Mouse (Mus musculus): ENCODE data around the gene Aifm2. TPM values are rescaled to one million over a fixed set of nuclear protein-coding genes. Genes with fewer than 3 reads are reported as not detected.

Gene Aifm2
- polyA plus RNA-seq, 1 experiment, result 20.2 TPM

DNA sequence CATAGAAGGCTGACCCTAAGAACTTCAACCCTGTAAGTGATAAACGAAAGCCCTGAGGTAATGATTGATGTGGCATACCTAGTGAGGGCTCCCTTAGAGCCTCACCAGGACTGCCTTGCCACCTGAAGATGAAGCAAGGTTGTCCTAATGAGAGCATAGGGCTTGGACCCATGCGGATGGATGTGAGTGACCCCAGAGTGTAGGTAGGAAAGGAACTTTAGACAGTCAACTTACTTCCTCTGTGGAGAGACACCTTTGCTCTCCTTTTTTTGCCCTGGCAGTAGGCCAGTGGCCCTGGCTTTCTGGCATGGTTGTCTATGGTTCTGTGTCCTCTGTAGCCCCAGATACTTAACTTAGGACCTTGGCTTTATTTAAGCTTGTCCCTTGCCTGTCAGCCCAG lies 18.0 kb upstream of the Aifm2 start:
- no peak for TF ChIP-seq TCF12 (IDR thresholded peaks at IDR 0.05; ENCODE audit: insufficient read depth, poor library complexity, severe bottlenecking)
- no peak for TF ChIP-seq SRF (IDR thresholded peaks at IDR 0.05; ENCODE audit: control insufficient read depth, insufficient read length, low read depth)
- TF ChIP-seq POLR2AphosphoS2 (IDR thresholded peaks at IDR 0.05; ENCODE audit: insufficient read length, low read depth), result no peak
- H3K4me2 ChIP-seq (ENCODE audit: low read depth), result peak overlapping the region; percentile 61
- peaks cover 4% of the 10 kb centered on the region for H3K36me3 ChIP-seq (ENCODE audit: control insufficient read depth, insufficient read depth)
- H3K27me3 ChIP-seq (ENCODE audit: control insufficient read depth, insufficient read depth, insufficient read length), result peaks cover 4% of the 10 kb centered on the region
- no peaks in the 10 kb centered on the region for H3K79me2 ChIP-seq (ENCODE audit: control insufficient read depth, insufficient read depth)
- H3K4me3 ChIP-seq, result peak overlapping the region; percentile 33
- H3ac ChIP-seq (ENCODE audit: control insufficient read depth, insufficient read length), result no peak overlapping the region

DNA sequence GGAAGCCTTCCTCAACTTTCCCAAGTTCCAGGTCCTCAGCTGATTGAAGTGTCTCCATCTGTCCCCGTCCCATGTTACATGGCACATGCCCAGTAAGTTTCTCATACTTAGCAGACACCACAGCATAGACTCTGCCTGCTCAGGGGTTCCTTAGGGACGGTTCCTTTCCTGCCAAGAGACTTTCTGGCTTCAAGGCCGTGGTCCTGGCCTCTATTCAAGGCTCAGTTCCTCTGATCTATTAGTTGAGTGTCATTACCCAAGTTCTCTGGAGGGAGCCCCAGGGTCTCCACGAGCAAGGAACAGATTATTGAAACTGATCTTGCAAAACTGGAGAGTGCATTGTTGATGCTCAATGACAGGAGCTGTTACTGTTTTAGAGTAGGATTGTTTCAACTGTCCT lies 10.4 kb upstream of the Aifm2 start:
- H3K79me2 ChIP-seq (ENCODE audit: control insufficient read depth, insufficient read depth), result no peaks in the 10 kb centered on the region
- no peak for TF ChIP-seq MYOG (IDR thresholded peaks at IDR 0.05; ENCODE audit: control insufficient read depth in 1 of 3, insufficient read depth in 1 of 3, insufficient read length in 2 of 3, low read depth in 2 of 3)
- TF ChIP-seq SRF (IDR thresholded peaks at IDR 0.05; ENCODE audit: control insufficient read depth, insufficient read length, low read depth), result no peak
- TF ChIP-seq TCF3 (IDR thresholded peaks at IDR 0.05; ENCODE audit: insufficient read length, low read depth), result no peak

DNA sequence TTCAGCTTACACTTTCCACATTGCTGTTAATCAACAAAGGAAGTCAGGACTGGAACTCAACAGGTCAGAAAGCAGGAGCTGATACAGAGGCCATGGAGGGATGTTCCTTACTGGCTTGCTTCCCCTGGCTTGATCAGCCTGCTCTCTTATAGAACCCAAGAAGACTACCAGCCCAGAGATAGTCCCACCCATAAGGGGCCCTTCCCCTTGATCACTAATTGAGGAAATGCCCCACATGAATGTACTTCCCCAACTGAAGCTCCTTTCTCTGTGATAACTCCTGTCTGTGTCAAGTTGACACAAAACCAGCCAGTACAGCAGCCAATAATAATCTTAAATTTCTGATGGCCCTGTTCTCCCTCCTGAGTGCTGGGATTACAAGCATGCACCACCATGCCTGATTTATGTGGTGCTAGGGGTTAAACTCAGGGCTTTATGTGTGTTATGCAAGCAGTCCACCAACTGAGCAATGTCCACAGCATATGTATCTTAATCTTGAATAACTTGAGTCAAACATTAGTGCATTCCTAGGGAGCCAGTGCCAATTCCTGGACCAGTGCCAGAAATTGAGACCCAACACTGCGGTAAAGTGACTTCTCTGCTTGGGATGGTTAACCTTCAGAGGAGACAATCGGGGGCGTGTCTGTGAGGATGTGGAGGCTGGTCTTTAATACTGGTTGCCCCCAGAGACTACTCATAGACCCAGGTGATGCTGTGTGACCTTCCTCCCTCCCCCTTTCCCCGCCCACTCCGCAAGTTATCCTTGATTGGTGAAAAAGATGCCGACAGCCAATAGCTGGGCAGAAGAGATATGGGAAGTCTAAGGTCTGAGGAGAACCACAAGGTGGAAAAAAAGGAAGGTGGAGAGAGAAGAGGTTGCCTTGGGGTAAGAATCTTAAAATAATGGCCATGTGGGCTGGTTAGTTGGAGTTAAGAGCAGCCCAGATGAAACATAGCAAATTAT lies 8.4 kb upstream of the Aifm2 start:
- no peak overlapping the region for H3K4me2 ChIP-seq (ENCODE audit: low read depth)
- TF ChIP-seq MAX (IDR thresholded peaks at IDR 0.05; ENCODE audit: low read depth), result no peak
- TF ChIP-seq TCF3 (IDR thresholded peaks at IDR 0.05; ENCODE audit: insufficient read length, low read depth), result no peak
- TF ChIP-seq E2F4 (IDR thresholded peaks at IDR 0.05; ENCODE audit: insufficient read depth), result no peak
- TF ChIP-seq CEBPB (IDR thresholded peaks at IDR 0.05; ENCODE audit: insufficient read depth, poor library complexity, severe bottlenecking), result no peak
- no peak for TF ChIP-seq POLR2AphosphoS2 (IDR thresholded peaks at IDR 0.05; ENCODE audit: insufficient read length, low read depth)
- no peak for TF ChIP-seq USF1 (IDR thresholded peaks at IDR 0.05; ENCODE audit: low read depth)
- no peak for TF ChIP-seq SRF (IDR thresholded peaks at IDR 0.05; ENCODE audit: control insufficient read depth, insufficient read length, low read depth)
- TF ChIP-seq POLR2A (IDR thresholded peaks at IDR 0.05; ENCODE audit: insufficient read length, low read depth), result no peak
- no peak for TF ChIP-seq MYOG (IDR thresholded peaks at IDR 0.05; ENCODE audit: control insufficient read depth in 1 of 3, insufficient read depth in 1 of 3, insufficient read length in 2 of 3, low read depth in 2 of 3)
- TF ChIP-seq TCF12 (IDR thresholded peaks at IDR 0.05; ENCODE audit: insufficient read depth, poor library complexity, severe bottlenecking), result no peak
- TF ChIP-seq REST (IDR thresholded peaks at IDR 0.05; ENCODE audit: insufficient read depth, insufficient read length), result no peak
- no peak for TF ChIP-seq MYOD1 (IDR thresholded peaks at IDR 0.05; ENCODE audit: control insufficient read depth in 1 of 3, insufficient read length in 2 of 3, low read depth in 2 of 3)
- no peak overlapping the region for H3K4me3 ChIP-seq
- no peaks in the 10 kb centered on the region for H3K36me3 ChIP-seq (ENCODE audit: control insufficient read depth, insufficient read depth)
- no peaks in the 10 kb centered on the region for H3K79me2 ChIP-seq (ENCODE audit: control insufficient read depth, insufficient read depth)
- H3ac ChIP-seq (ENCODE audit: control insufficient read depth, insufficient read length), result no peak overlapping the region
- H3K27me3 ChIP-seq (ENCODE audit: control insufficient read depth, insufficient read depth, insufficient read length), result no peaks in the 10 kb centered on the region

More for the DNA sequence above, 10.4 kb upstream of the Aifm2 start:
- Histone ChIP-seq H3K27me3 (ENCODE audit: control insufficient read depth, insufficient read depth, insufficient read length) (no peaks in the 10 kb centered on the region), H3K36me3 (ENCODE audit: control insufficient read depth, insufficient read depth) (no peaks in the 10 kb centered on the region), H3K4me2 (ENCODE audit: low read depth) (no peak overlapping the region), H3K4me3 (no peak overlapping the region), H3ac (ENCODE audit: control insufficient read depth, insufficient read length) (no peak overlapping the region)

DNA sequence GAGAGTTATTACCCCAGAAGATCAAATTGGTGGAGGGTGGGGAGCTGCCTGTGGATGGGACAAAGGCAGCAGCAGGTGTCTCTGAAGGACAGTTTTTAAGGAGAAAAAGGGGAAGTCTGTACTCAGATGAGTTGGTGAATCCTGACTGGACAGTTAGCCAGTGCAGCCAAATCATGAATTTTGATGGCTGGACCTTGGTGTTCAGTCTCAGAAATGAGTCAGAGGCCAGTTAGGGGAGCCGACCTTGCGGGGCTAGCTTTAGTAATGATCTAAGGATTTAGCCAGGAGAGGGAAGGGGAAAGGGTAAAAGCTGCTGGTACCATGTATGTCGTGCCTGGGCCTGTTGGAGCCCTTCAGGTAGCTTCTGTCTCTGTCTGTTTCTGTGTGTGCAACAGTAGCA lies 1.5 kb upstream of the Aifm2 start:
- Histone ChIP-seq H3K27me3 (ENCODE audit: control insufficient read depth, insufficient read depth, insufficient read length) (no peaks in the 10 kb centered on the region), H3K79me2 (ENCODE audit: control insufficient read depth, insufficient read depth) (no peaks in the 10 kb centered on the region), H3K4me3 (no peak overlapping the region), H3ac (ENCODE audit: control insufficient read depth, insufficient read length) (no peak overlapping the region), H3K4me2 (ENCODE audit: low read depth) (no peak overlapping the region), H3K36me3 (ENCODE audit: control insufficient read depth, insufficient read depth) (no peaks in the 10 kb centered on the region)
- no peak for TF ChIP-seq MYOG (IDR thresholded peaks at IDR 0.05; ENCODE audit: control insufficient read depth in 1 of 3, insufficient read depth in 1 of 3, insufficient read length in 2 of 3, low read depth in 2 of 3)
- no peak for TF ChIP-seq POLR2A (IDR thresholded peaks at IDR 0.05; ENCODE audit: insufficient read length, low read depth)
- no peak for TF ChIP-seq CEBPB (IDR thresholded peaks at IDR 0.05; ENCODE audit: insufficient read depth, poor library complexity, severe bottlenecking)
- TF ChIP-seq E2F4 (IDR thresholded peaks at IDR 0.05; ENCODE audit: insufficient read depth), result no peak
- no peak for TF ChIP-seq USF1 (IDR thresholded peaks at IDR 0.05; ENCODE audit: low read depth)
- no peak for TF ChIP-seq POLR2AphosphoS2 (IDR thresholded peaks at IDR 0.05; ENCODE audit: insufficient read length, low read depth)
- no peak for TF ChIP-seq MYOD1 (IDR thresholded peaks at IDR 0.05; ENCODE audit: control insufficient read depth in 1 of 3, insufficient read length in 2 of 3, low read depth in 2 of 3)
- no peak for TF ChIP-seq MAX (IDR thresholded peaks at IDR 0.05; ENCODE audit: low read depth)
- TF ChIP-seq SRF (IDR thresholded peaks at IDR 0.05; ENCODE audit: control insufficient read depth, insufficient read length, low read depth), result no peak
- no peak for TF ChIP-seq TCF3 (IDR thresholded peaks at IDR 0.05; ENCODE audit: insufficient read length, low read depth)
- no peak for TF ChIP-seq REST (IDR thresholded peaks at IDR 0.05; ENCODE audit: insufficient read depth, insufficient read length)
- TF ChIP-seq TCF12 (IDR thresholded peaks at IDR 0.05; ENCODE audit: insufficient read depth, poor library complexity, severe bottlenecking), result no peak

DNA sequence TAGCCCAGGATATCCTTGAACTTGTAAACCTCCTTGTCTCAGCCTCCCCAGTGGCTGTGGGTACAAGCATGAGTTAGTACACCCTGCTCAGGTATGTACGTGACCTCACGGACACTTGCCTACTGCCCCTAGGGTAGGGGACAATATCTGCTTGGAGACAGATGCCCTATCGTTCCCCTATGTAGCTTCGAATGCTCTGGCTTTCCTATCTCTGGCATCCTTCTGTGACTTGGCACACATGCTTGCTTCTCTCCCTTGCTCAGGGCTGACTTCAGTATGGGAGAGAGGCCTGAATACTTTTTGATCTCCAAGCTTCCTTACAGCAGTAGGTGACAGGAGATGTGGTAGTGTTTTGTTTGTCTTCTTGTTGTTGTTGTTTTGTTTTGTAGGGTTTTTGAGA lies 917 bp upstream of the Aifm2 start:
- Histone ChIP-seq H3K27me3 (ENCODE audit: control insufficient read depth, insufficient read depth, insufficient read length) (no peaks in the 10 kb centered on the region), H3K79me2 (ENCODE audit: control insufficient read depth, insufficient read depth) (no peaks in the 10 kb centered on the region), H3K36me3 (ENCODE audit: control insufficient read depth, insufficient read depth) (no peaks in the 10 kb centered on the region), H3K4me2 (ENCODE audit: low read depth) (no peak overlapping the region), H3K4me3 (no peak overlapping the region), H3ac (ENCODE audit: control insufficient read depth, insufficient read length) (no peak overlapping the region)
- TF ChIP-seq MAX (IDR thresholded peaks at IDR 0.05; ENCODE audit: low read depth) (no peak), REST (IDR thresholded peaks at IDR 0.05; ENCODE audit: insufficient read depth, insufficient read length) (no peak), TCF12 (IDR thresholded peaks at IDR 0.05; ENCODE audit: insufficient read depth, poor library complexity, severe bottlenecking) (no peak), E2F4 (IDR thresholded peaks at IDR 0.05; ENCODE audit: insufficient read depth) (no peak), POLR2AphosphoS2 (IDR thresholded peaks at IDR 0.05; ENCODE audit: insufficient read length, low read depth) (no peak), POLR2A (IDR thresholded peaks at IDR 0.05; ENCODE audit: insufficient read length, low read depth) (no peak), TCF3 (IDR thresholded peaks at IDR 0.05; ENCODE audit: insufficient read length, low read depth) (no peak), USF1 (IDR thresholded peaks at IDR 0.05; ENCODE audit: low read depth) (no peak), SRF (IDR thresholded peaks at IDR 0.05; ENCODE audit: control insufficient read depth, insufficient read length, low read depth) (no peak), CEBPB (IDR thresholded peaks at IDR 0.05; ENCODE audit: insufficient read depth, poor library complexity, severe bottlenecking) (no peak), MYOD1 (IDR thresholded peaks at IDR 0.05; ENCODE audit: control insufficient read depth in 1 of 3, insufficient read length in 2 of 3, low read depth in 2 of 3) (no peak), MYOG (IDR thresholded peaks at IDR 0.05; ENCODE audit: control insufficient read depth in 1 of 3, insufficient read depth in 1 of 3, insufficient read length in 2 of 3, low read depth in 2 of 3) (no peak)
